Mouse (Mus musculus): ENCODE measurements around the gene Mzt1. TPM values are rescaled to one million over a fixed set of nuclear protein-coding genes. Genes with fewer than 3 reads are reported as not detected.
"Not testable (repeated sequence)": the region's sequence is repeated elsewhere in the genome, so short reads cannot be mapped to it uniquely, and the experiment has no call there.

Mzt1 gene
- total RNA-seq (2014; fragmentation: Nextera tagmentation): 57.8 and 68.1 TPM in 2 replicates
- 26.4 and 38.4 TPM in 2 replicates for total RNA-seq (2017)

- ATAC-seq (replicated peaks; ENCODE audit: poor library complexity, severe bottlenecking): peak; percentile 80
Measured at GRCm38 (mm10) chr14:99046031-99046781, at the start of gene Mzt1, which contains the start of gene Bora. Mzt1 (minus strand) TSS chr14:99046134. Bora (plus strand) TSS chr14:99046222.

DNA sequence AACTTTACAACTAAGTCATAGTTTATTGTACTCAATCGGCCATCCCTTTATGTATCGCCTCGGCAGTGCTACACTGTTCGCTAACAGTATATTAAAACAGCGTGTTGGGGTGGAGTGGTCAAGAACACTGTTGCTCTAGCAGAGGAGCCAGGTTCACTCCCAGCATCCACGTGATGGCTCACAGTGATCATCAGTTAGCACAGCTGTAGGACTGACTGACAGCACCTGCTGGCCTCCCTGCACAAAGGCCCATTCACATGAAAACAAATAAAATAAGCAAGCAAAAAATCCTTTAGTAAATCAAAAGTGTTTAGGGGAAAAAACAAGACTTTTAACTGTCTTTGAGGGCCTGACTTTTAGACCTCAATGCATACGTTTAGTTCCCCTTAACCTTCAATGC, 43.0 kb upstream of the Mzt1 start:
- ATAC-seq (replicated peaks; ENCODE audit: poor library complexity, severe bottlenecking): no peak

DNA sequence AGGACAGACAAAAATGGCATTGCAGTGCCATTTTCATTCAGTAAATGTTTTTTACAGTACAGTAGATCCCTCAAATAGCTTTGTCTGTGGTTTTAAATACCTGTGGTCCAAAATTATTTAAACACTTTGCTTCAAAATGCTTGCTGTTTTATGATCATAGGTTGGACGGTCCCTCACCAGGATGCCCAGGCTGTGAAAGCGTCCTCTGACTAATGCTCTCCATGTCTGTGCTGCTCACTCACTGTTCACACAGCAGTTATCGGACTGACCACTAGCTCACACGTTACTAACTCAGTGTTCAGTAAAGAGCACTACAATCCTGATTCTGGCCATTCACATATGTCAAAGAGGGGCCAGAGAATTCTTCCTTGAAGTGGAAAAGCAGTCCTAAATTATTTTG, 25.2 kb upstream of the Mzt1 start:
- ATAC-seq (replicated peaks; ENCODE audit: poor library complexity, severe bottlenecking): no peak

DNA sequence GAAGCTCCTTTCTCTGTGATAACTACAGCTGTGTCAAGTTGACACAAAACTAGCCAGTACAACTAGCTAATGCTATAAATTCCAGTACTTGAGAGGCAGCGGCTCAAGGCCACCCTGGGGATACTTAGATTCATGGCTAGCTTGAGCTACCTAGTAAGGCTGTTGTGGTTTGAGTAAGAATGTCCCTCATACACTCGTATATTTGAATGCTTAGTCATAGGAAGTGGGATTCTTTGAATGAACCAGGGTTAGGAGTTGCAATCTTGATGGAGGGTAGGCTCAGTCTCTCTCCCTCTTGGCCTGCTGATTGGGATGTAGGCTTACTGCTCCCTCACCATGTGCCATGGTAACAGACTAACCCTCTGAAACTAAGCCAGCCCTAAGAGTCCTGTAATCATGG, 17.2 kb upstream of the Mzt1 start:
- ATAC-seq (replicated peaks; ENCODE audit: poor library complexity, severe bottlenecking): no peak

- ATAC-seq (replicated peaks; ENCODE audit: poor library complexity, severe bottlenecking): no peak
Measured at GRCm38 (mm10) chr14:99060616-99061015, 14.7 kb upstream of the Mzt1 start.

DNA sequence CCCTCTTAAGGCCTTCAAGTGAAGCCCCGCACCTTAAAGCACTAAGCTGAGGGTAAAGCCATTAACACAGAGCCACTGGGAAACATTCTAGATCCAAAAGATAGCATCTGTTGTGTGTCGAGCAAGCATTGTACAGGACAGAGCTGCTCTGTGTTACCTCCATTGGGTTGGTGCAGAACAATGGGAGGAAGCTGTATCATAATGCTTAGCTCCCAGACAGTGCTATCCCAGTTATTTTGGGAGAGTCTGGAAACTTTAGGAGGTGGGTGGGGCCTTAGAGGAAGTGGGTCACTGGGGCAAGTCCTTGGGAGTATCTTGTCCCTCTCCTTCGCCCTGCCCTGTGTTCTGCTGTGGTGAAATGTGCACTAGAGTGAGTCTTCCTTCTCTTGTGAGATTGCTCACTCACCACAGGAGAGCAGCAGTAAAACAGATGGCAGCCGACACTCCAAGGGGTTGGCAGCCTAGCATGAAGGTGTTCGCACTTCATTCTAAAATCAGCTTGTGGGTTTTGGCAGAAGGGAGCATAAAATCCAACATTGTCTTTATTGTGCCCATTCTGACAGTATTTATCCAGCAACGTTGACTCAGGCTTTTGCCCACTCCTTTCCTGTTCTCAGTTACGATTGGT, 13.1 kb upstream of the Mzt1 start:
- 0 out of 2 replicates have a peak, but pooled peaks have one; percentile 20 for ATAC-seq (replicated peaks; ENCODE audit: poor library complexity, severe bottlenecking)

- peak; percentile 30 for ATAC-seq (replicated peaks; ENCODE audit: poor library complexity, severe bottlenecking)
Measured at GRCm38 (mm10) chr14:99046782-99047181, 848 bp upstream of the Mzt1 start.

DNA sequence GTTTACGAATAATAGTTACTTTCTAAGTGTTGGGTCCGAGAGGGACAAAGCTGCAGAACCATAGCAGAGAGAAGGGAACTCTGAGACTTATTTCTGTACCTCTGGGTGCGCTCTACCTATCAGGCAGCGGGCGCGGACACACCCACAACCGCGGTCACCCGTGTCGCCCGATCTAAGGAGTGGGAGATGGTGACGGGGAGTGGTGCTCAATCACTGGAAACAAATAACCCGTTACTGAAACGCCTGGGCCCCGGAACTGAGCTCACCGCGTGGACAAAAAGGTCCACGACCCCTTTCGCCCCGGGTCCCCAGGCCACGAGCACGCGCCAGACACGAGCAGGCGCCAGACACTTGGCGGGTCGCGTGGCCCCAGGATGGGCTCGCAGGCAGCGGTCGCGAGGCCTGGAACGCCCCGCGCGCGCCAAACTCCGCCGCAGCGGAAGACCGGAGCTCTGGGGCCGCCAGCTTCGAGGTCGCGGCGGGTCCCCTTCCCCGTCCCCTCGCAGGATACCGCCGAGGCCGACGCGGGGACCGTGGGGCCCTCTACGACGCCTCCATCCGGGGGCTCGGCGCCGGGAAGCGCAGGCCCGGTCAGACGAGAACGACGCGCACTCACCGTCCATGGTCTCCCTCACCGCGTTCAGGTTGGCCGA, 430 bp downstream of the Mzt1 start:
- ATAC-seq (replicated peaks; ENCODE audit: poor library complexity, severe bottlenecking): peak; percentile 7; the same call in 1 of the 2 replicates

GRCm38 (mm10) chr14:99044718-99045117, 1.2 kb downstream of the Mzt1 start:
- ATAC-seq (replicated peaks; ENCODE audit: poor library complexity, severe bottlenecking): 0 out of 2 replicates have a peak, but pooled peaks have one; percentile 12

GRCm38 (mm10) chr14:99044096-99044495, 1.8 kb downstream of the Mzt1 start:
- ATAC-seq (replicated peaks; ENCODE audit: poor library complexity, severe bottlenecking): no peak

GRCm38 (mm10) chr14:99043499-99043898, 2.4 kb downstream of the Mzt1 start:
- no peak for ATAC-seq (replicated peaks; ENCODE audit: poor library complexity, severe bottlenecking)

GRCm38 (mm10) chr14:99041416-99041815, 4.5 kb downstream of the Mzt1 start:
- ATAC-seq (replicated peaks; ENCODE audit: poor library complexity, severe bottlenecking): no peak

DNA sequence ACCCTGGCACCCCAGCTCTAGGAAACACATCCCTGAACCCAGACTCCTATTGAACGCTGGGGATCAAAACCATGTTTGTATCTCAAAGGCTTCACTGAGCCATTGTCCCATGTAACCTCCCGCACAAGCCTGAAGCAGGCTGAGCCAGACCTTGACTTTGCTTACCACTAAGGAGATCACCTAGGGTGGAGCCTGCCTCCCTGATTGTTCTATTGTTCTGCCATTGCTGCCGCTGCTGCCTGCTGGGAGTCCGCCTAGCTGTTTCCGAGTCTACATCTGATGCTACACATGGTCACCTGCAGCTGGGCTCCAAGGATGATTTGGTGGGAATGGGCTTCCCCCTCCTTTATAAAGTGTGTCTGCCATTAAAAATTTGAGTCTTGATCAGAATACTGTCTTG, 6.6 kb downstream of the Mzt1 start:
- ATAC-seq (replicated peaks; ENCODE audit: poor library complexity, severe bottlenecking): not testable (repeated sequence)

DNA sequence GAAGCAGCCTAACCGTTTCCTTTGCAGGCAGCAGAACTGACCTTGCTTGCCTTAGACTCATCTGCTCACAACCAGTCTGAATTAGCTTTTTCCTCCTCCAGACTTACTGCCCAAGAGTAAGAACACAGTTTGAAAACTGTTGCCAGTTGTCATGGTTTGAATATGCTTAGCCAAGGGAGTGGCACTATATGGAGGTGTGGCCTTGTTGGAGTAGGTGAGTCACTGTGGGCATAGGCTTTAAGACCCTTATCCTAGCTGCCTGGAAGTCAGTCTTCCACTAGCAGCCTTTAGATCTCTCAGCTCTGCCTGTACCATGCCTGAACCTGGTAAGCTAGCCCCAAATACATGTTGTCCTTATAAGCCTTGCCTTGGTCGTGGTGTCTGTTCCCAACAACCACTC, 8.2 kb downstream of the Mzt1 start:
- ATAC-seq (replicated peaks; ENCODE audit: poor library complexity, severe bottlenecking): no peak

DNA sequence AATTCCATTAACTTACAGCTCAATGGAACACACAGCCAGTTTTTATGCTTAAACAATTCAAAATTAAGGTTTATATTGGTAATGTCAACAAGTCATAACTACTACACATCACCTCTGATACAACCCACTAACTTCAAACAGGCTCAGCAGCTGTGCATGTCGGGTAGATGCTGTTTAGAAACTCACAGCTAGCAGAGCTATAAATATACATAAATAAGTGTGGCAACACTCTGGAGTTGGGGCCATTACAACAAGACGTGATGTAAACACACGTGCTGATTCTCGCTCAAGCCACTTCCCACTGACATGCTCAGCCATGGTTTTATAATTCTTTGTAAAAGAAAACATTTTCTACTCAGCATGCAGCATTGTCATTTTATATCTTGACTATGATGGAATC, 9.9 kb downstream of the Mzt1 start:
- ATAC-seq (replicated peaks; ENCODE audit: poor library complexity, severe bottlenecking): no peak; the same call in 1 of the 2 replicates

GRCm38 (mm10) chr14:99034851-99035250, 11.1 kb downstream of the Mzt1 start:
- not testable (repeated sequence) for ATAC-seq (replicated peaks; ENCODE audit: poor library complexity, severe bottlenecking)

DNA sequence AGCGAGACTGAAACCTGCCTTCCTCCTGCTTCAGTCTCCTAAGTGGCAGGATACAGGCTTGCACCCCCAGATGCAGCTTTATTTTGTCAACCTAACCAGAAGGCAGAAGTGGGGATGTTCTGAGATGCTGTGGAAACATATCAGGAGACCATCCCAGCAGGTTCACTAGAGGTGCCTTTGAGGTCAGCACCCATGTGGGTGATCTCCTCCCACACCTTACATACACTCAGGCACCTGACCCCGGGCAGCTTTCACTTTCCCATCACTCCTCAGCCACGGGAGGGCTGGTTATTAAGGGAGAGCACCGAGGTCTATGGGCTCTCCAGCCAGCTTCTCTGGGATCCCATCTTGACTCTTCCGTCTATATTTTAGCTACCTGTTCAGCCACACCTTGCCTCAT, 13.3 kb downstream of the Mzt1 start:
- no peak for ATAC-seq (replicated peaks; ENCODE audit: poor library complexity, severe bottlenecking)

DNA sequence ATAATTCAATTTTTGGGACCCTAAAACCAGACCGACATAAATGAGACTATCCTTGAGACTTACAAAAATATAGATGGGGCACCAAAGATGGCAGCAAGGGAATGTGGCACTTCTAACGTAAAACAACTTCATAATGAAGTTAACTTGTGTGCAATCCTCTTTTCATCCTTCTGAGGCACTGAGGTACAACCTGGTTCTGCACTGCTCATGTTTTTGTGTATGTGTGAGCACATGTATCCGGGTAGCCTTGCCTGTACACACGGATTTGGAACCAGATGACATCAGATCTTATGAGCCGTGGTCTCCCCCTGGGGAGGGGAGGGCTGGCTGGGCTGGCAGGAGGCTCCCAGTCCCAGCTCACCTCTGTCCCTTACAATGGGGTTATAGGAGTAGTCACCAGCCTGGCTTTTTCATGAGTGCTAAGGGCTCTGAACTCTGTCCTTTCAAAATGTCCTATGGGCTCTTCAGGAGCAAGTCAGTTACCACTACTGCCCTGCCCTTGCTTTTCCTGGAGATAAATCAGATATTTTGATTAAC, 14.5 kb downstream of the Mzt1 start:
- no peak for ATAC-seq (replicated peaks; ENCODE audit: poor library complexity, severe bottlenecking)

DNA sequence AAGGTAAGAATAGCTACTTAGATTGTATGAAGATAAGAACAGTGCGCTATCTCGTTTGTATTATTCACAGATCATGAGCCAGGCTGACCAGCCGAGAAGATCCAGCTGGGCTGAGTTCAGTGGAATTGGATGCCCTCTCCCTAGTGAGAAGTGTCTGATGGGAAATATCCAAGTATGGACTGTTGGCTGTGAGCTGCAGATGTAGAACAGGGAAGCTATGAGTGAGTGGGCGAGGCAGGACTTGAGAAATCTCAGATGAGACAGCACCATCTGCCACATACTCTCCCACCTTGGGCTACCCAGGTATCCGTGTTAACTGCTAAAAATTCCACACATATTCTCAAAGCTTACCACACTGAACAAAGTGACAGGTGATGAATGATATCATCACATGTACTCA, 15.9 kb downstream of the Mzt1 start:
- no peak for ATAC-seq (replicated peaks; ENCODE audit: poor library complexity, severe bottlenecking)

GRCm38 (mm10) chr14:99022346-99023086, 23.4 kb downstream of the Mzt1 start:
- ATAC-seq (replicated peaks; ENCODE audit: poor library complexity, severe bottlenecking): no peak
